Mouse (Mus musculus): ENCODE data around the gene Ier3. TPM values are rescaled to one million over a fixed set of nuclear protein-coding genes. Genes with fewer than 3 reads are reported as not detected.
A peak's percentile ranks its signal among the peaks of the same experiment; 100 is the strongest.

Ier3 gene
- 29.3 and 32.3 TPM in 2 replicates for total RNA-seq (2012; rRNA removed)

GRCm38 (mm10) chr17:35821439-35822430, at the start of gene Ier3:
Ier3 (plus strand) TSS chr17:35821684.
- peak within 1 kb of the TSS; percentile 68 for H3K9ac ChIP-seq (ENCODE audit: insufficient read depth, low read depth, low read length, poor library complexity, severe bottlenecking)
- DNase-seq (ENCODE audit: low read depth, low spot score) = peak; percentile 78
- in situ Hi-C loops (cut with MboI; ENCODE audit: low sequenced_read_pairs in 2 of 2, unreplicated experiment in 2 of 2) = no loop called here
- H3K9me3 ChIP-seq (ENCODE audit: control insufficient read depth, insufficient read depth, low read depth, low read length) = no peaks in the 10 kb centered on the region
- H3K4me1 ChIP-seq (ENCODE audit: control insufficient read depth in 2 of 2, insufficient read depth in 2 of 2, low read length in 2 of 2, poor library complexity in 1 of 2) = peaks cover 4 to 8% of the 10 kb centered on the region in 2 experiments; a peak in 2 of 4 replicates
- TF ChIP-seq CHD2 (IDR thresholded peaks at IDR 0.05; ENCODE audit: low read depth, low read length) (no peak), ZNF384 (IDR thresholded peaks at IDR 0.05; ENCODE audit: low read depth, low read length) (no peak), ZC3H11A (IDR thresholded peaks at IDR 0.05; ENCODE audit: borderline replicate concordance, low read depth, low read length) (no peak), MAFK (IDR thresholded peaks at IDR 0.05; ENCODE audit: insufficient read depth, low read depth, low read length) (no peak), HCFC1 (IDR thresholded peaks at IDR 0.05; ENCODE audit: borderline replicate concordance, insufficient read depth, low read length) (peak; percentile 55; the same call in 1 of the 2 replicates)
- H3K27ac ChIP-seq (ENCODE audit: insufficient read depth, low read depth, low read length, poor library complexity, severe bottlenecking) = no peak within 1 kb of the TSS
- H3K4me3 ChIP-seq (ENCODE audit: insufficient read depth in 1 of 2, low read depth in 1 of 2, low read length in 2 of 2, poor library complexity in 1 of 2, severe bottlenecking in 1 of 2) = peak within 1 kb of the TSS; percentile 71 to 77
- H3K36me3 ChIP-seq (ENCODE audit: control insufficient read depth, insufficient read depth, low read length, poor library complexity, severe bottlenecking) = peaks cover 8% of the 10 kb centered on the region

- no peak for DNase-seq (ENCODE audit: low read depth, low spot score)
- no peaks in the 10 kb centered on the region for H3K36me3 ChIP-seq (ENCODE audit: control insufficient read depth, insufficient read depth, low read length, poor library complexity, severe bottlenecking)
- H3K27ac ChIP-seq (ENCODE audit: insufficient read depth, low read depth, low read length, poor library complexity, severe bottlenecking) = no peak overlapping the region
- no peak overlapping the region for H3K9ac ChIP-seq (ENCODE audit: insufficient read depth, low read depth, low read length, poor library complexity, severe bottlenecking)
- TF ChIP-seq CHD2 (IDR thresholded peaks at IDR 0.05; ENCODE audit: low read depth, low read length) = no peak
- no peak for TF ChIP-seq MAFK (IDR thresholded peaks at IDR 0.05; ENCODE audit: insufficient read depth, low read depth, low read length)
- TF ChIP-seq ZC3H11A (IDR thresholded peaks at IDR 0.05; ENCODE audit: borderline replicate concordance, low read depth, low read length) = no peak
- no peak for TF ChIP-seq ZNF384 (IDR thresholded peaks at IDR 0.05; ENCODE audit: low read depth, low read length)
- TF ChIP-seq HCFC1 (IDR thresholded peaks at IDR 0.05; ENCODE audit: borderline replicate concordance, insufficient read depth, low read length) = no peak
- no peak overlapping the region for H3K4me3 ChIP-seq (ENCODE audit: insufficient read depth in 1 of 2, low read depth in 1 of 2, low read length in 2 of 2, poor library complexity in 1 of 2, severe bottlenecking in 1 of 2)
- no peaks in the 10 kb centered on the region; a peak in 1 of 4 replicates for H3K4me1 ChIP-seq (ENCODE audit: control insufficient read depth in 2 of 2, insufficient read depth in 2 of 2, low read length in 2 of 2, poor library complexity in 1 of 2)
- in situ Hi-C loops (cut with MboI; ENCODE audit: low sequenced_read_pairs in 2 of 2, unreplicated experiment in 2 of 2) = no loop called here
- H3K9me3 ChIP-seq (ENCODE audit: control insufficient read depth, insufficient read depth, low read depth, low read length) = no peaks in the 10 kb centered on the region
Observed at GRCm38 (mm10) chr17:35776811-35777609, 44.5 kb upstream of the Ier3 start.

GRCm38 (mm10) chr17:35778965-35779364, 42.5 kb upstream of the Ier3 start:
- no peak for DNase-seq (ENCODE audit: low read depth, low spot score)
- no peaks in the 10 kb centered on the region for H3K36me3 ChIP-seq (ENCODE audit: control insufficient read depth, insufficient read depth, low read length, poor library complexity, severe bottlenecking)
- no peak overlapping the region for H3K4me3 ChIP-seq (ENCODE audit: insufficient read depth in 1 of 2, low read depth in 1 of 2, low read length in 2 of 2, poor library complexity in 1 of 2, severe bottlenecking in 1 of 2)
- no peaks in the 10 kb centered on the region for H3K9me3 ChIP-seq (ENCODE audit: control insufficient read depth, insufficient read depth, low read depth, low read length)
- H3K27ac ChIP-seq (ENCODE audit: insufficient read depth, low read depth, low read length, poor library complexity, severe bottlenecking) = no peak overlapping the region
- no peaks in the 10 kb centered on the region; a peak in 1 of 4 replicates for H3K4me1 ChIP-seq (ENCODE audit: control insufficient read depth in 2 of 2, insufficient read depth in 2 of 2, low read length in 2 of 2, poor library complexity in 1 of 2)
- in situ Hi-C loops (cut with MboI; ENCODE audit: low sequenced_read_pairs in 2 of 2, unreplicated experiment in 2 of 2) = no loop called here
- H3K9ac ChIP-seq (ENCODE audit: insufficient read depth, low read depth, low read length, poor library complexity, severe bottlenecking) = no peak overlapping the region
- TF ChIP-seq ZNF384 (IDR thresholded peaks at IDR 0.05; ENCODE audit: low read depth, low read length) = no peak

- Histone ChIP-seq H3K4me1 (ENCODE audit: control insufficient read depth in 2 of 2, insufficient read depth in 2 of 2, low read length in 2 of 2, poor library complexity in 1 of 2) (no peaks in the 10 kb centered on the region; a peak in 1 of 4 replicates), H3K9ac (ENCODE audit: insufficient read depth, low read depth, low read length, poor library complexity, severe bottlenecking) (no peak overlapping the region), H3K27ac (ENCODE audit: insufficient read depth, low read depth, low read length, poor library complexity, severe bottlenecking) (no peak overlapping the region), H3K36me3 (ENCODE audit: control insufficient read depth, insufficient read depth, low read length, poor library complexity, severe bottlenecking) (no peaks in the 10 kb centered on the region), H3K9me3 (ENCODE audit: control insufficient read depth, insufficient read depth, low read depth, low read length) (no peaks in the 10 kb centered on the region), H3K4me3 (ENCODE audit: insufficient read depth in 1 of 2, low read depth in 1 of 2, low read length in 2 of 2, poor library complexity in 1 of 2, severe bottlenecking in 1 of 2) (no peak overlapping the region)
- no peak for DNase-seq (ENCODE audit: low read depth, low spot score)
- TF ChIP-seq ZNF384 (IDR thresholded peaks at IDR 0.05; ENCODE audit: low read depth, low read length) (no peak), CHD2 (IDR thresholded peaks at IDR 0.05; ENCODE audit: low read depth, low read length) (no peak)
- in situ Hi-C loops (cut with MboI; ENCODE audit: low sequenced_read_pairs in 2 of 2, unreplicated experiment in 2 of 2) = no loop called here
Observed at GRCm38 (mm10) chr17:35779466-35780205, 41.8 kb upstream of the Ier3 start.
